Mouse (Mus musculus) C2C12 (cell line): ENCODE measurements around the gene Entpd1.

ENCODE experiments used
- CTCF ChIP-seq: IDR thresholded peaks from one replicate; pipeline ENCODE4 v1.5.1; 2011; ENCODE audit not compliant: control insufficient read depth, insufficient read depth, insufficient read length
- MAX ChIP-seq: IDR thresholded peaks from one replicate; pipeline ENCODE4 v1.6.1; 2011; ENCODE audit warnings: mild to moderate bottlenecking, control low read depth

DNA sequence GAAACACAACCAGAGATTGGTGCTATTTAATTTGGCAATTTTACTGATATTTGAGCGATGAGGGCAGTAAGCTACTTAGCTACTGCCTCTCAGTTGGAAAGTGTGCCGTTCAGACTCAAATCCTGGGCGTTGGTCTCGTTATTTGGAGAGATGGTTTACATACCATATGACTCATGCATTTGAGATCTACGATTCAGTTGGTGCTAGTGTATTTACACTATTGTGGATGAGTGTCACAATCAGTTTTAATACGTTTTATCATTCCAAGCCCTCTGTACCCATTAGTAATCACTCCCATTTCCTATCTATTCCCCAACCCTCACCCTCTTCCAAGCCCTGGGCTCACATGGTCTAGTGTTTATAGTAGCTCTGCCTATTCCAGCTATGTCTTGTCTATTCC, 54.9 kb downstream of the Entpd1 start:
- TF ChIP-seq CTCF (no peak), MAX (no peak)
